Mouse (Mus musculus) brown adipose tissue, adult 24 weeks (tissue): ENCODE data around the gene Dcdc2c. TPM values are rescaled to one million over a fixed set of nuclear protein-coding genes. Genes with fewer than 3 reads are reported as not detected.

Experiments
- H3K27ac ChIP-seq: fragments of 200-500 bp; replicated peaks from 2 replicates; pipeline ENCODE4 v1.5.1; 2012; ENCODE audit warnings: low read depth, mild to moderate bottlenecking, low read length
- H3K4me1 ChIP-seq: fragments of 200-500 bp; 2 replicates; pipeline ENCODE4 v1.6.1; 2012; ENCODE audit warnings: low read length, mixed read lengths; ENCODE audit not compliant: control insufficient read depth, insufficient read depth, insufficient read length
- H3K4me3 ChIP-seq: fragments of 200-500 bp; 2 replicates; pipeline ENCODE4 v1.5.1; 2012; ENCODE audit warnings: low read depth, mild to moderate bottlenecking, low read length, moderate library complexity; ENCODE audit not compliant: insufficient read depth
- polyA plus RNA-seq: library from polyadenylated mRNA; stranded (reverse); fragments of >200 nt; gene quantifications from 2 replicates; pipeline ENCODE4 v1.2.4, GENCODE M21; 2012; ENCODE audit not compliant: missing spikeins, insufficient read depth, insufficient read length

Gene Dcdc2c
- polyA plus RNA-seq, 1 experiment, result not detected

- no peak overlapping the region for H3K4me3 ChIP-seq
- no peak overlapping the region for H3K27ac ChIP-seq
- no peaks in the 10 kb centered on the region for H3K4me1 ChIP-seq
Measured at GRCm38 (mm10) chr12:28392129-28392528, 160.1 kb downstream of the Dcdc2c start.

Other genes starting within 250 kb of the Dcdc2c start
- gene Allc, start 30.1 kb upstream of the Dcdc2c start, polyA plus RNA-seq, result not detected in 2 replicates
- 0.71 TPM in 1 of 2 replicates, not detected in the other for gene Colec11, start 71.0 kb upstream of the Dcdc2c start, polyA plus RNA-seq
- gene Rps7, start 83.6 kb upstream of the Dcdc2c start, polyA plus RNA-seq, result 299 and 535 TPM in 2 replicates
- 5.5 and 6.8 TPM in 2 replicates for gene Rnaseh1, start 97.2 kb upstream of the Dcdc2c start, polyA plus RNA-seq
- 33.4 and 58.5 TPM in 2 replicates for gene Adi1, start 122.8 kb upstream of the Dcdc2c start, polyA plus RNA-seq
- gene Trappc12, start 198.1 kb upstream of the Dcdc2c start, polyA plus RNA-seq, result 13.4 and 17.6 TPM in 2 replicates
- 16.2 and 23.1 TPM in 2 replicates for gene Eipr1, start 199.4 kb upstream of the Dcdc2c start, polyA plus RNA-seq